Mouse (Mus musculus) heart, adult 2 months (tissue): ENCODE measurements around the gene Fhod1. TPM values are rescaled to one million over a fixed set of nuclear protein-coding genes. Genes with fewer than 3 reads are reported as not detected.

Experiments used
- DNase-seq, 2 experiments: peaks; one replicate each; pipeline ENCODE4 v3.0.0; 2021
- H3K27ac ChIP-seq: fragments of 200-600 bp; 2 replicates; pipeline ENCODE4 v1.8.1; 2022
- H3K27me3 ChIP-seq: fragments of 200-500 bp; 2 replicates; pipeline ENCODE4 v1.6.1; 2012; ENCODE audit warnings: mild to moderate bottlenecking, low read length, inconsistent platforms, mixed read lengths; ENCODE audit not compliant: control insufficient read depth, insufficient read depth
- H3K36me3 ChIP-seq: fragments of 200-500 bp; 2 replicates; pipeline ENCODE4 v1.6.1; 2012; ENCODE audit warnings: low read length, inconsistent platforms; ENCODE audit not compliant: control insufficient read depth, insufficient read depth
- H3K4me1 ChIP-seq: fragments of 200-500 bp; 2 replicates; pipeline ENCODE4 v1.6.1; 2011; ENCODE audit warnings: low read length; ENCODE audit not compliant: control insufficient read depth, insufficient read depth
- H3K4me3 ChIP-seq: fragments of 200-600 bp; 2 replicates; pipeline ENCODE4 v1.8.1; 2022
- H3K79me2 ChIP-seq: fragments of 200-500 bp; replicated peaks from 2 replicates; pipeline ENCODE4 v1.6.1; 2012; ENCODE audit warnings: mild to moderate bottlenecking, inconsistent platforms, low read length, moderate library complexity, mixed read lengths; ENCODE audit not compliant: control insufficient read depth, insufficient read depth
- H3K9ac ChIP-seq: fragments of 200-500 bp; 2 replicates; pipeline ENCODE4 v1.6.1; 2012; ENCODE audit warnings: low read depth, mild to moderate bottlenecking, control low read depth, inconsistent platforms, low read length, mixed read lengths
- CTCF ChIP-seq: fragments of 200-600 bp; IDR thresholded peaks from 2 replicates; pipeline ENCODE4 v1.8.1; 2022; ENCODE audit warnings: antibody characterized with exemption, mild to moderate bottlenecking, moderate library complexity
- EP300 ChIP-seq: fragments of 200-500 bp; IDR thresholded peaks from 2 replicates; pipeline ENCODE4 v1.6.1; 2011; ENCODE audit warnings: low read depth, low read length, control low read depth; ENCODE audit not compliant: insufficient read depth
- POLR2A ChIP-seq: fragments of 200-500 bp; IDR thresholded peaks from 2 replicates; pipeline ENCODE4 v1.6.1; 2011; ENCODE audit warnings: mild to moderate bottlenecking, low read depth, low read length, control low read depth; ENCODE audit not compliant: insufficient read depth
- WGBS: fragments of 180-500 bp; shearing (Covaris S2); methylation state at CpG from one replicate; pipeline ENCODE4 v1.1.7; 2018; 5-methylcytosine and 5-hydroxymethylcytosine counted together
- intact Hi-C: fragments of 180-260 bp; cut with DNase I; formaldehyde crosslinking; loops from one replicate; pipeline ENCODE4 v1.15.1; 2025
- microRNA-seq, 2 experiments: library from miRNA; unstranded; fragments of <30 nt; microRNA quantifications; one replicate each; pipeline ENCODE4 v1.2.0; 2021
- polyA plus RNA-seq: library from polyadenylated mRNA; depleted of rRNA; stranded (reverse); fragments of >200 nt; gene quantifications from 2 replicates; pipeline ENCODE4 v1.2.3, GENCODE M21; 2012; rRNA removed
- total RNA-seq, 2 experiments: library from RNA; stranded (reverse); gene quantifications; 2 replicates each; pipeline ENCODE4 v1.2.3; 2021

The Fhod1 gene
- total and polyA plus RNA-seq, 3 experiments = 4.4 to 14.2 (median 6.9) TPM

DNA sequence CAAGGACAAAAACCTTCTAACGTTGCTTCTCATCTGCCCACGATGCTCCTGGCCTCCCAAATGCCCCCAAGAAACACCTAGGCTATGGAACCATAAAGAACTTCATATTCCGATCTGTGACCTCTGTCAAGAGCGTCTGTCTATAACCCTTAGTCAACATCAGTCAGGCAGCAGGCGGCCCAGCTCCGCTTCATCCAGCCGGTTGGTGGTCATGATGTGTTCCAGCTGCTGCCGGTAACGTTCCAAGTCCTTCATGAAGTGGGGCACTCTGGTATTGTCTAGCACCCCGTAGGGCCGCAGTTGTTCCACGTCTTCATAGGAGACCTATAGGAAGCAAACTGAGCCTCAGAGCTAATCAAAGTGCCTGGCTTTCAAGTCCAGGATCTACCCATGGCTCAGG, 65.9 kb downstream of the Fhod1 start:
- Histone ChIP-seq H3K4me1 (no peaks in the 10 kb centered on the region), H3K36me3 (no peaks in the 10 kb centered on the region), H3K79me2 (no peaks in the 10 kb centered on the region), H3K9ac (no peak overlapping the region), H3K27me3 (no peaks in the 10 kb centered on the region), H3K27ac (no peak overlapping the region), H3K4me3 (no peak overlapping the region)
- no peak for DNase-seq
- intact Hi-C loops = no loop called here
- TF ChIP-seq POLR2A (no peak), CTCF (no peak), EP300 (no peak)
- 89% methylated on average over 12 of the region's 12 CpGs for WGBS

DNA sequence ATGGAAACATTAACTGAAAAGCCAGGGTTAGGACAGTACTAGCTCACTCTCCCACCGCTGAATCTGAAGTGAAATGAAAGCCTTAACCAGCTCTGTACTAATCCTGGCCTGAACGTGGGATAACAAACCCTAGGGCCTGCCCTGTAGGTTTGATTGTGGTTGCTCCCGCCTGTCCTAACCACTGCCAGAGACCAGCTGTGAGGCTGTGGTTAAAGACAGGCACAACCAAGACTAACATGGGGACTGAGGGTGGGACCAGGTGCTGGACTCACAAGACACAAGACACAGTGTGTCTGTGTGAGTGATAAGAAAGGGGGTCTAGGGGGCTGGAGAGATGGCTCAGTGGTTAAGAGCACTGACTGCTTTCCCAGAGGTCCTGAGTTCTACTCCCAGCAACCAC, 67.2 kb downstream of the Fhod1 start:
- Histone ChIP-seq H3K4me3 (no peak overlapping the region), H3K79me2 (no peaks in the 10 kb centered on the region), H3K9ac (no peak overlapping the region), H3K27ac (no peak overlapping the region), H3K36me3 (no peaks in the 10 kb centered on the region), H3K4me1 (no peaks in the 10 kb centered on the region), H3K27me3 (no peaks in the 10 kb centered on the region)
- intact Hi-C loops = no loop called here
- TF ChIP-seq CTCF (no peak), POLR2A (no peak), EP300 (no peak)
- DNase-seq = no peak
- WGBS = 84% methylated on average over 3 of the region's 3 CpGs

Small RNA genes within 50 kb of the gene (microRNA-seq; reads per million reads assigned to microRNA genes)
- 0 reads per million in 2 experiments for gene Gm27320
- 2,286 to 2,907 reads per million in 2 experiments for gene Mir328

Other genes starting within 250 kb of the Fhod1 start
- not detected for gene Ces4a, start 216.2 kb downstream of the Fhod1 start, total RNA-seq
- gene Ces4a, start 216.2 kb downstream of the Fhod1 start, polyA plus RNA-seq = not detected in 2 replicates
- 10 to 100 TPM; 23.1 to 23.8 TPM for gene Cbfb, start 177.3 kb downstream of the Fhod1 start, total RNA-seq
- 6.4 and 11.0 TPM in 2 replicates for gene Cbfb, start 177.3 kb downstream of the Fhod1 start, polyA plus RNA-seq
- gene D230025D16Rik, start 122.8 kb downstream of the Fhod1 start, total RNA-seq = 10 to 100 TPM; 19.2 to 20.3 TPM
- 16.5 and 23.7 TPM in 2 replicates for gene D230025D16Rik, start 122.8 kb downstream of the Fhod1 start, polyA plus RNA-seq
- gene B3gnt9, start 92.8 kb downstream of the Fhod1 start, total RNA-seq = 1 to 10 TPM; 3.5 to 5.2 TPM
- gene B3gnt9, start 92.8 kb downstream of the Fhod1 start, polyA plus RNA-seq = 7.1 and 8.5 TPM in 2 replicates
- 1 to 10 TPM; 3.9 to 4.9 TPM for gene Tradd, start 83.3 kb downstream of the Fhod1 start, total RNA-seq
- 4.3 and 4.6 TPM in 2 replicates for gene Tradd, start 83.3 kb downstream of the Fhod1 start, polyA plus RNA-seq
- gene Fbxl8, start 83.3 kb downstream of the Fhod1 start, total RNA-seq = 1 to 10 TPM; 1.8 to 2.5 TPM
- 3.6 and 4.1 TPM in 2 replicates for gene Fbxl8, start 83.3 kb downstream of the Fhod1 start, polyA plus RNA-seq
- gene Hsf4, start 78.2 kb downstream of the Fhod1 start, total RNA-seq = 1 to 10 TPM; 2.7 to 3.9 TPM
- gene Hsf4, start 78.2 kb downstream of the Fhod1 start, polyA plus RNA-seq = 4.3 and 5.4 TPM in 2 replicates
- gene Nol3, start 71.8 kb downstream of the Fhod1 start, total RNA-seq = 10 to 100 TPM; 19.7 to 23.0 TPM
- 17.3 and 19.1 TPM in 2 replicates for gene Nol3, start 71.8 kb downstream of the Fhod1 start, polyA plus RNA-seq
- 1 to 10 TPM; 1.1 to 1.2 TPM for gene 4931428F04Rik, start 58.1 kb downstream of the Fhod1 start, total RNA-seq
- gene 4931428F04Rik, start 58.1 kb downstream of the Fhod1 start, polyA plus RNA-seq = 2.1 and 3.5 TPM in 2 replicates
- 1 to 10 TPM; 3.9 to 4.7 TPM for gene Exoc3l, start 51.9 kb downstream of the Fhod1 start, total RNA-seq
- 10.5 and 11.8 TPM in 2 replicates for gene Exoc3l, start 51.9 kb downstream of the Fhod1 start, polyA plus RNA-seq
- 10 to 100 TPM; 21.1 to 21.5 TPM for gene E2f4, start 50.3 kb downstream of the Fhod1 start, total RNA-seq
- gene E2f4, start 50.3 kb downstream of the Fhod1 start, polyA plus RNA-seq = 61.8 and 62.8 TPM in 2 replicates
- under 1 TPM; 0.70 to 0.73 TPM for gene Elmo3, start 42.4 kb downstream of the Fhod1 start, total RNA-seq
- gene Elmo3, start 42.4 kb downstream of the Fhod1 start, polyA plus RNA-seq = 2.8 and 3.5 TPM in 2 replicates
- 1 to 10 TPM in 1 of 2 experiments, under 1 TPM in 1; 0.93 to 1.1 TPM for gene Lrrc29, start 21.7 kb downstream of the Fhod1 start, total RNA-seq
- gene Lrrc29, start 21.7 kb downstream of the Fhod1 start, polyA plus RNA-seq = 1.6 and 2.2 TPM in 2 replicates
- 10 to 100 TPM; 24.1 to 26.6 TPM for gene Tmem208, start 21.6 kb downstream of the Fhod1 start, total RNA-seq
- gene Tmem208, start 21.6 kb downstream of the Fhod1 start, polyA plus RNA-seq = 43.6 and 51.9 TPM in 2 replicates
- gene Slc9a5, start 890 bp upstream of the Fhod1 start, total RNA-seq = under 1 TPM; 0.36 to 0.37 TPM
- gene Slc9a5, start 890 bp upstream of the Fhod1 start, polyA plus RNA-seq = 1.7 and 2.1 TPM in 2 replicates
- gene Plekhg4, start 25.3 kb upstream of the Fhod1 start, total RNA-seq = under 1 TPM in 1 of 2 experiments, not detected in 1; 0.10 TPM
- gene Plekhg4, start 25.3 kb upstream of the Fhod1 start, polyA plus RNA-seq = 0.20 and 0.29 TPM in 2 replicates
- gene Kctd19, start 65.5 kb upstream of the Fhod1 start, total RNA-seq = under 1 TPM; 0.13 to 0.25 TPM
- gene Kctd19, start 65.5 kb upstream of the Fhod1 start, polyA plus RNA-seq = 0.08 and 0.15 TPM in 2 replicates
- gene Lrrc36, start 65.6 kb upstream of the Fhod1 start, total RNA-seq = under 1 TPM; 0.45 to 0.47 TPM
- gene Lrrc36, start 65.6 kb upstream of the Fhod1 start, polyA plus RNA-seq = 0.67 and 0.94 TPM in 2 replicates
- gene Tppp3, start 123.6 kb upstream of the Fhod1 start, total RNA-seq = 10 to 100 TPM; 35.0 to 48.8 TPM
- 73.7 and 89.2 TPM in 2 replicates for gene Tppp3, start 123.6 kb upstream of the Fhod1 start, polyA plus RNA-seq
- gene Zdhhc1, start 148.9 kb upstream of the Fhod1 start, total RNA-seq = 10 to 100 TPM; 13.0 to 13.3 TPM
- gene Zdhhc1, start 148.9 kb upstream of the Fhod1 start, polyA plus RNA-seq = 37.5 and 40.5 TPM in 2 replicates
- under 1 TPM in 1 of 2 experiments, not detected in 1; 0.23 TPM for gene Hsd11b2, start 170.8 kb upstream of the Fhod1 start, total RNA-seq
- 0.08 and 0.32 TPM in 2 replicates for gene Hsd11b2, start 170.8 kb upstream of the Fhod1 start, polyA plus RNA-seq
- gene Atp6v0d1, start 218.1 kb upstream of the Fhod1 start, total RNA-seq = 10 to 100 TPM; 46.4 to 48.9 TPM
- gene Atp6v0d1, start 218.1 kb upstream of the Fhod1 start, polyA plus RNA-seq = 61.7 and 69.0 TPM in 2 replicates